Mouse (Mus musculus): Measurements from ENCODE around the gene Xpo6.

The Xpo6 gene

GRCm38 (mm10) chr7:126083341-126083979 is 116.8 kb downstream of the Xpo6 start:
- DNase-seq (ENCODE audit: extremely low read depth, insufficient read length, low spot score) = no peak

DNA sequence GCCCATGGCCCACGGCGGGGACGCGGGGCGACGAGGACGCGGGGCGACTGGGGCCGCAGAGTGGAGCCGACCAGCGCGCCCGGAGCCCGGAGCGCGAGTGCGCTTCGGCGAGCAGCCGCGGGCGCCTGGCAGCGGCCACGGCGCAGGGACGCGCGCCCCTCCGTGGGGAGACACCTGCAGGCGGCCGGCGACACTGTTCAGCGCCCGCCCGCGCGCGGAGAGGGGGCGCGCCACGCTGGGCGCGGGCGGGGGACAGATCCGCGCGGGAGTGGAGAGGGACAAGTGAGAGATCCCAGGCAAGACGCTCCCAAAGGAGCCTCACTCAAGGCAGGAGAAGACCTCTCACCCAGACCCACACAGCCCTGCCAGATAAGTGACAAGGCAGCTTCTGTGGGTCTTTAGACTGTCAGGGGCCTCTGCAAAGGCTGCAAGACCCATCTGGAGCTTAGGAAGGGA is 118.0 kb downstream of the Xpo6 start, which contains the start of gene Gsg1l:
Gene Gsg1l, minus strand, starts transcription at position 126 of the 456 bp plus-strand sequence.
- no peak for DNase-seq (ENCODE audit: extremely low read depth, insufficient read length, low spot score)

- no peak for DNase-seq (ENCODE audit: extremely low read depth, insufficient read length, low spot score)
These were observed 118.5 kb downstream of the Xpo6 start for GRCm38 (mm10) chr7:126081727-126082285.

DNA sequence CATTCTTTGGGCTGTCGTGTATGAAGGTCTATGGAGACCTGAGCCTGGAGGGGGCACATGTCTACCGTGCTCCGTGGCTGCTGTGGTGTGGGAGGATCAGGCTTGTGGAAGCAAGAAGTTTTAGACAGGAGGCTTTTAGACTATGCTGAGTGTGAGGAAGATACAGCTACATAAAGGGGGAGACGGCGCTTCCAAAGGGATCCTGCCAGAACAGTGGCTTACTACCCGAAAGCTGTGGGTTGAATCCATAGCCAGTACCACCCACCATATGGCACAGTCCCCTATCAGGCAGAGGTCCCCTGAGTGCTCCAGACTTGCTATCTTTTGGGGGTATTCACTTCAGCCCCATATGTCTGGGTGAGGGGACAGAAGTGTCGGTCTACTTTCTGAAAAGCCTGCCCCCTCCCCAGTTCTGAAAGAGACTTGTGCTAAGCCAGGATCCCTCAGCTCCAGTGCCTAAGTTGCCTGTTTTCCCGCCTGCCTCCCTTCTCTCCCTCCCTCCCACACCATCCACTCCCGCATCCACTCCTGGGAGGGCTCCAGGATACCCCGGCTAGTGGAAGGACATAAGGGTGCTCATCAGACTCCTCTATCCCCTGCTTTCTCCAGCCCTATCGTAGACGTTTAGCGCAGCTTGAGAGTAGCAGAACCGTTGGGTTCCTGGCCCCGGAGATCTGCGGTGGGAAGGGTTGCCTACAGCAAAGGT is 119.2 kb downstream of the Xpo6 start:
- DNase-seq (ENCODE audit: extremely low read depth, insufficient read length, low spot score) = no peak

DNA sequence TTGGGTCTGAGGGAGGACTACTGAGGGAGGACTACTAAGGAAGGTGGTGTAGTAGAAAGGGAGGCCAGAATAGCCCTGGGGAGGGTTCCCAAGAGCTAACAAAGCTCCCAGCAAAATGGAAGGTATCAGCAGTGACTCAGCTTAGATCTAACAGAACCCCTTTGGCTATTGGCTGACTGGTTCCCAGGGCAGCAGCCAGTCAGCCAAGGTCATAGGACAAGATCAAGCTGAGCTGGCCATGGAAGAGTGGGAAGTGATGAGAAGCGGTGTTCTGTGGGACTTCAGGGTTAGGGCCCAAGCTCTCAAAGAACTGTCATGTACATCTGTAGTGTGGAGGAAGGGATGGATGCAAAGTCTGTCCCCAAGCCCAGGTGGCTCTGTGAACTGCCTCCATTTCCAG is 123.4 kb downstream of the Xpo6 start:
- no peak for DNase-seq (ENCODE audit: extremely low read depth, insufficient read length, low spot score)

DNA sequence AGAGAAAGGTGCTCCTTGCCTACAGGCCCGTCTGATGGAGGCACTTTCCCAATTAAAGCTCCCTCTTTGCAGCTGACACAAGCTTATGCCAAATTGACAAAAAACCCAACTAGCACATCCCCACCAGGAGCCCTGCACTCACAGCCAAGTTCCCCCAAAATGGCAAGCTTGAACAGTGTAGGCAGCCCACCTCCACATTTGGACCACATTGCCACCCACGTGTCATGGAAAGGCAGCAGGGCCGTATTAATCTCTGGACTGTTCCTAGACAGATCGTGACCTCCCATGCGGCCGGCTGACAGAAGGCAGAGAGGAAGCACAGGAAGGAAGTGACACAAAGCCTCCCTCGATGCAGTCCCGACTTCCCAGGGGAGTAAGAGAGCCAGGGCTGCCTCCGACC is 125.2 kb downstream of the Xpo6 start:
- no peak for DNase-seq (ENCODE audit: extremely low read depth, insufficient read length, low spot score)

GRCm38 (mm10) chr7:126070321-126070720 is 130.0 kb downstream of the Xpo6 start:
- DNase-seq (ENCODE audit: extremely low read depth, insufficient read length, low spot score) = no peak

DNA sequence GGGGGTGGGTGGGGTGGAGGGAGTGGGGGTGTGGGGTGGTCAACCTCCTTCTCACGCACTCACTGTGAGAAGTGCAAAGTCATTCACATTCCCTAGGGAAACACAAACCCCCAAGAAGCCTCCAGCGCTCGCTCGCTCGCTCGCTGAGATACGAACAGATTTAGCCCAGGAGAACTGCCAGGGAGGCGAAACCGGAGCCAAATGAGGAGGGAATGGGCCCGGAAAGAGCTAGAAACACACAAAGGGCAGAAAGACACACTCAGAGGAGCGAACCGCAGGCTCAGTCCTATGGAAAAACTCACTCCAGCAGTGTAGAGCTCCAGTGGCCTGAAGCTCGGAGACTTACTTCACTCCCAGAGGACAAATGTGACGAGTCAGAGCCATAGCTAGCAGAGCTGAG is 133.5 kb downstream of the Xpo6 start:
- no peak for DNase-seq (ENCODE audit: extremely low read depth, insufficient read length, low spot score)

DNA sequence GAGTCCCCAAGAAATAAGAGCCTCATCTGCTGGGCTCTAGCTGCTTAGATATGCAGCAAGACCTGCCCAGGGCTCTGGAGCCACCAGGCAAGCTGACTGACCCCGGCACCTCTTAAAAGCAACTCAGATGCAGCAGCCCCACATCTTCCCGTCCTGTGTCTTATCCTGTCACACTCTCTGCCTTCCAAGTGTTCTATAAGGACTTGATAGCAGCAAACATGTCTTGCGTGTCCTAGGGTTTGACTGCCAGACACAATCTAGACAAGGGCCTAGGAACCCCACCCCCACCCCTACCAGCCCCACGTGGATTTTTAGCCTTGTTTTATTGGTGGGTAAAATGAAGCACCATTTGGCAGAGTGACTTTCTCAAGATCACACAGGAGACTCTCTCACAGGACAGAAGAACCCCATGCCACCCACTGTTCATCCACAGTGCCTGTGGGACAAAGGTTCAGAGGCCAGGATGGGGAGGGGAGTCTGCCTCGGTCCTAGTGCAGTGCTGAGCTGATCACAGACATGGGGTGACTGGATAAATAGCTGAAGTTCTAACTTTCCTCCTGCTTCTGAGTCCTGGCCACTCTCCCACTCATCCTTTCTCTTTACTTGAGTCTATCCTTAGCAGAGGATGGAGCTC is 134.9 kb downstream of the Xpo6 start:
- no peak for DNase-seq (ENCODE audit: extremely low read depth, insufficient read length, low spot score)

GRCm38 (mm10) chr7:126062228-126062627 is 138.1 kb downstream of the Xpo6 start:
- DNase-seq (ENCODE audit: extremely low read depth, insufficient read length, low spot score) = no peak

GRCm38 (mm10) chr7:126058918-126059317 is 141.4 kb downstream of the Xpo6 start:
- no peak for DNase-seq (ENCODE audit: extremely low read depth, insufficient read length, low spot score)

- no peak for DNase-seq (ENCODE audit: extremely low read depth, insufficient read length, low spot score)
These were observed 142.9 kb downstream of the Xpo6 start for GRCm38 (mm10) chr7:126057332-126057914.

DNA sequence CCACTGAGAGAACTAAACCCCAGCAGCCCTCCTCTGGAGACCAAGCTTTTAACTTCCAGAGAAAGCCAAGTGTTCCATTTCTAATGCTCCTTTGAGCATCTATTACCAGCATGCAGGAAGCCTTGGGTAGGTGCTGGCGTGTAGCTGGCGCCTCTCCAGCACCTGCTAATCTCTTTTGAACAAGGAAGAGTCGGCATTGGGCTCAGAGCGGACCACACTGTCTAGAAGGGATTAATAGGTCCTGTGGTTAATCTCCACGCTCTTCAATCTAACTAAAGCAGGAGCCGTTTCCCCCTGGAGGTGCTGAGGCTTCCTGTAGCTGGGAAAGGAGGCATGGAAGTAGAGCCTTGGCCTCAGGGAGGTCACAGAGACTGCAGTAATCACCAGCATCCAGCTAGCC is 145.7 kb downstream of the Xpo6 start:
- DNase-seq (ENCODE audit: extremely low read depth, insufficient read length, low spot score) = no peak

DNA sequence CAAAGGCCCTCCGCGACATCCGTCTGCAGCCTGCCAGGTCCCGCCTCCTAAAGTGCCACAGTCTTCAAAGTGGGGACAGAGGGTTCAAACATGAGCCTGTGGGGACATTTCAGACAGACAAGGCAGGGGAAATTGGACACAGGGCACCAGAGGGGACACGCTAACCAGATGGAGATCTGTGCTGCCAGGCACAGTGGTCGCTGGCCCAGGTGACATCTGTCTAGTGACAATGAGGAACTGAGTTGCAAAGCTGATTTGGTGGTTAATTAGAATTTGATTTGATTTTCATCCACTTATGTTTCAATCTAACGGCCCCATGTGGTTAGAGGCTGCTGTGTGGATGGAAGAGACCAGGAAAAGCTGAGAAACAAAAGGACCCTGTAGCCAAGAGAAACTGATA is 146.7 kb downstream of the Xpo6 start:
- no peak for DNase-seq (ENCODE audit: extremely low read depth, insufficient read length, low spot score)

DNA sequence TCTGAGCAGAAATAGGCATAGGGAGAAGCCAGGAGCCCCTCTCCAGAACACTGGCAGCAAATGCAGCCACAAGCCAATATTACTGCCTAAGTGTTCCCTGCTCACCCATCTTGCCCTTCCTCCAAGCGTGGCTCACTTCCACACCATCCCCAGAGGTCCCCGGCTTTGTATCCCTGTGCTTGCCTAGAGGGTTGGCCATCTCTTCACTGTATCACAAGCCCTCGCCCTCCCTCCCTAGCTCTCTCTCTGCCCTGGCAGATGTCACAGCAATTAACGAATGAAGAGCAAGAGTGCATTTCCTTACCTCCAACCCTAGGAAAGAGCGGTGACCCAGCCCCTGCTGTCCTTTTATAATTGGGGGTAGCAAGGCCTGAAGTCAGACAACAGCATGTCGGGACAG is 148.4 kb downstream of the Xpo6 start:
- no peak for DNase-seq (ENCODE audit: extremely low read depth, insufficient read length, low spot score)
